Mouse (Mus musculus) NIH3T3 (cell line): ENCODE measurements around the gene Tmf1.

ENCODE experiments used
- DNase-seq: peaks from one replicate; pipeline ENCODE4 v3.0.0-alpha.2; 2012; ENCODE audit warnings: low read depth

The Tmf1 gene

DNA sequence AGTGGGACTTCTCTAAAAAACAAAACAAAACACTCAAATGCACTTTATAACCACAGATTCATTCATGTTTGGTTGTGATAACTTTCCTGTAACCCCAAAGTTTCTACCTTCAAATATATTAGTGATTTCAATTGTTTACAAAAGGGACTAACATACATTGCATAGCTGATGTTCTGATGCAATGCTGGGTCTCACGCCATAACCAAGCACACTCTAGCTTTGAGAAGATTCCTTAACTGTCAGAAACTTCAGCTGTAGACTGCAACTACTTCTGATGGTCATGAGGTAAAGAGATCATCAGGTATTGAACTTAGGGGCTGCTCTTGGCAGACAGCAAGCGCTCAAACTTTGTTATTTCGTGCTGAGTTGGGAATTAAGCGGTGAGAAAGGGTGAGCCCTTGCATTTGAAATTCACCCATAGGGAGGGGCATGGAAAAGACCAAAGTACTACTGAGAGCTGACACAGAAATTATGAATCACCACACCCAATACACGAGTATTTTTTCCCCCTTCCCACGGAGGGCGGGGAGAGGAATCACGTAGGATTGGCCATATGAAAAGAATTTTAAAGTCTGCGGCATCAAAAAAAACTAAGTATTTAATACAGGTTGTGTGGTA, 25.4 kb upstream of the Tmf1 start:
- DNase-seq, result peak; percentile 53

DNA sequence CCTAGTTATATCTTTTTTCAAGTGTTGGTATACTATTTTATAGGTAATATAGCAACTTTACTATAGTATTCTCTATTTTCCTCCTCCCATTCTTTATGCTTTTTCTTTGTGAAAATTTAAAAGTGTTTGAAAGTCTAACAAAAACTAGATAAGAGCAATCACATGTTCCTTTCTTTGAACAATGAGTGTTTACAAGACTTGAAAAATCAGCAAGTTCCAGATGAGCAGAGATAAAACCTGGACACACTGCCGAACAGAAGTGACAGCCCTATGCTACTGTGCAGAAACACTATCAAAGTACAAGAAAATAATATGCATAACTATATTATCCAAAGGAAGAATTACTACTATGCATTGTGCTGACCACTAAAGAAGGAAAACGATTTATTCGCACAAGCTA, 23.6 kb upstream of the Tmf1 start:
- no peak for DNase-seq

DNA sequence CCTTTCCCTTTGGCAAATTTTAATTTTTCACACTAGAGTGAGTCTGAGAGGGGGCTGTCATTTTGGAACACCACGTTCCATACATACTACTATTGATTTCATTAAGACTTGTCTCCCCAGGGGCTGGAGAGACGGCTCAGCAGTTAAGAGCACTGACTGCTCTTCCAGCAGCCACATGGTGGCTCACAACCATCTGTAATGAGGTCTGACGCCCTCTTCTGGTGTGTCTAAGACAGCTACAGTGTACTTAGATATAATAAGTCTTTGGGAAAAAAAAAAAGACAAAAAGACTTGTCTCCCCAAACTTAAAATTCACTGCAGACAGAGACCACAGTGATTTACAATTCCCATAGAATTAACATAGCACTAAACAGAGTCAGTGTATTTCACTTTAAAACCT, 21.5 kb upstream of the Tmf1 start:
- no peak for DNase-seq

DNA sequence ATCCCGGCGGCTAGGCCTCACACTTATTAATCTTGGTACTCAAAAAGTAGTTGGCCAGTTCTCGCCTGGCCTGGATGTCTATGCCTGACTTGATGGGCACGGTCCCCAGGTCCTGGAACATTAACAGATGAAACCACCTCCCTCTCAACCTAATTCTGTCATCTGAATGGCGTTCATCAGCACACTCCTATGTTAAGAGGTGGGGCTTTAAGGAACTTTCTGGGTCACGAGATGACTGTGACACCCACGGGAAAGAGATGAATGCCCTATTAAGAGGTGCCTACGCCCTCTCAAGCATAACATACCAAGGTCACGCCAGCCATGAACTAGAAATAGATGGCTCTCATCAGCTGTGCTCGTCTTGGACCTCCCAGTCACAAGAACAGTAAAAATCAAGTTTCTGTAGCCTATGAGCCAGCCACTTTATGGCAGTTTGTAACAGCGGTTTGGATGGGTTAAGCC, 476 bp upstream of the Tmf1 start:
- DNase-seq, result no peak

DNA sequence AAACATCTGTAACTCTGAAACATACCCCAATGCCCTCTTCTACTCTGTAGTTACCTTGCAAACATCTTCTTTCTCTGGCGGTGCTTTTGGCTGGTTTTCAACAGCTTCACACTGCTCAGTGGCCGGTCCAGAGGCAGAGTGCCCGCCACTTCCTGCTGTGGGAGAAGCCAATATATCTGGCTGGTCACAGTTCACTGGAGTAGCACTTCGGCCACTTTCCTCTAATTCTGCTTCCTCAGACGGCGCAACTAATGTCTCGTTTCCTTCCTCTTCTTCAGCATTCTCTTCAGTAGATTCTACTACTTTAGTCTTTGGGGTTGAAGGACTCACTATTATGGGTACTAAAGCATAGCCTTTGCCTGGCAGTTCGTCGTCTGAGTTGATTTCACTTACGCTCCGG, 3.2 kb downstream of the Tmf1 start:
- DNase-seq, result no peak

DNA sequence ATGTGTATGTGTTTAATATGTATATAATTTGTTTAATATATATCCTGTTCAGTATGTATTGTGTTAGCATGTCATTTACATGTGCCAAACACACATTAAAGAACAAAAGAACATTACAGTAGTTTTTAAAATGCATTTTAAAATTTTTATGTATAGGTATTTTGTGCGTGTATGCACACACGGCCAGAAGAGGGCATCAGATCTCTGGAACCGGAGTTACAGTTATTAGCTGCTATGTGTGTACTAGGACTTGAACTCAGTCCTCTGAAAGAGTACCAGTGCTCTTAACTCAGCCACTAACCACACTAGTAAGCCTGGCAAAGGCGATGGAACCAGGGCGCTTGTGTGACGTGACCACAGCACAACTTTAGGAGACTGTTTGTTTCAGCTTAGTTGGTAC, 28.8 kb downstream of the Tmf1 start:
- DNase-seq, result peak; percentile 43

DNA sequence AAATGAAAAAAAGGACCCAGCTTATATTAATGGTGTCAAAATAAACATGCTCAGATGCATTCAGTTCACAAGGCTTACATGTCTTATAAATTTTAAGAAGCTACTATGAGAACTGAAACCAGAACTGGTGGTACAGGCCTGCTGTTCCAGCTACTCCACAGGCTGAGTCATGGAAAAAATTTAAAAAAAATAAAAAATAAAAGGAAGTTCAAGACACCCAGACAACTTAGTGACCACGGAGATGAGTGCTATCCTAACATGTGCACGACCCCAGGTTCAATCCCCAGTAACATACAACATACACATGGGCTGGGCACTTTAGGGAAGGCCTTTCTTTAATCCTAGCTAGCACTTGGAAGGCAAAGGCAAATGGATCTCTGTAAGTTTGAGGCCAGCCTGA, 29.2 kb downstream of the Tmf1 start:
- peak; percentile 18 for DNase-seq

DNA sequence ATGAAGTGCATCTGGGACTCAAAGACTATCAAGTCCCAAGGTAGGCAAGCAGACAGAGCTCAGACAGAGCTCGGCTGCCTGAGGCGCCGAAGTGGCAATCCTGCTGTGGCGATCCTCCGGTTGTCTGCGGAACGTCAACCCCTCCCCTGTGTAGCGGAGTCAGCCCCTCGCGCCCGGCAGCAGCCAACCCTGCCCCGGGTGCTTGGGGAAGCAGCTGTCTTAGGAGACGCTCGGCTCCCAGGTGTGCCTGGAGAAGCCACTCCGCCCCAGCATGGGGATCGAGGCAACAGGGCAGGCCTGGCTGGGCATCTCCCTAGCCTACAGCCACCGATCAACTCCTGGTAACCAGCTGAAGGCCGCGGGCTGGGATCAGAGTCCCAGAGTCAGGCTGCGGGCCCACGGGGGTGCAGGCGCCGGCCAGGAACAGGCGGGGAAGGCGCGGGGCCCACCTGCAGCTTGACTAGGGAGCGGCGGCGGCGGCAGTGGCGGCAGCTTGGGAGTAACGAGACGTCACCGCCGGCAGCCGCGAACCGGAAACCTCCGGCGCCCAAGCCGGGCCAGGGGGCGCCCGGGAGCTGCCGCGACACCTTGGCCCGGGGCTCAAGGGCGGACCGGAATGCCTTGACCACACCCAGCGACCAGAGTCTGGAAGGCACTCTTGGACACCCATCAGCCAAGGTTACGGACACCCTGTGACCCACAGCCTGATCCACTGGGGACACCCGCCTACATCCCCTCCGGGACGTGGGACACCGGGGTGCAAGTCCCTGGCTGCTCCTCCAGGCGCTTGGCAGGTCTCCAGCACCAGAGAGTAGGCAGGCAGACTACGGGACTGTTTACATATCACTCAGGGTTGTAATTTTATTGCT, 30.3 kb downstream of the Tmf1 start, which contains the start of gene Eogt:
Gene Eogt (minus strand): TSS at position 800 of the 869 bp plus-strand sequence.
- DNase-seq, result peak; percentile 78

DNA sequence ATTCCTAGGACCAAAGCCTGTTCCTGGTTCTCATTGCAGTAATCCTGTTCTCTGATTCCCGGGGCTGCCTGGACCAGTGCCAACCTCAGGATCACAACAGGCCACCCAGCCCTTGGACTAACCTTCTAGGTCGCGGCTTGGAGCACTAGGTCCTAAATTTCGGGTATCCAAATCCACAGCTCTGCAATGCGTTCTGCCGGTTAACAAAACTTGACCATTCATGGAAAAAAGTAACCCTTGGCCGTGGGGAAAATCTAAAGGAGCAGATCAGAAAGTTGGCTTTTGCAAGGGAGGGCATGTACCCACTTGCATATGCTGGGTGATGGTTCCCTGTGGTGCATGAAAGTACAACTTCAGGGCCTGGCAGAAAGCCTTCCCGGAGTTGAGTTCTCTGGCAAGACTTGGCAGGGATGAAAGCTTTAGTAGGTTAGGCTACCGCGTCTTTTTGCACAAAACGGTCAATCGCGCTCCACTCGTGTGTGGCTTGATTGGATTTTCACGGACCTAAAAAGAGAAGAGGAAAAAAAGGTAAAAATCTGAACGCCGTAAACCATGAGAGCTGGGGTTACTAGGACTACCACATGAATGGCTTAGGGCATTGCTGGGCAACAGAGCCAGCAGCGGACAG, 31.1 kb downstream of the Tmf1 start:
- peak; percentile 40 for DNase-seq

DNA sequence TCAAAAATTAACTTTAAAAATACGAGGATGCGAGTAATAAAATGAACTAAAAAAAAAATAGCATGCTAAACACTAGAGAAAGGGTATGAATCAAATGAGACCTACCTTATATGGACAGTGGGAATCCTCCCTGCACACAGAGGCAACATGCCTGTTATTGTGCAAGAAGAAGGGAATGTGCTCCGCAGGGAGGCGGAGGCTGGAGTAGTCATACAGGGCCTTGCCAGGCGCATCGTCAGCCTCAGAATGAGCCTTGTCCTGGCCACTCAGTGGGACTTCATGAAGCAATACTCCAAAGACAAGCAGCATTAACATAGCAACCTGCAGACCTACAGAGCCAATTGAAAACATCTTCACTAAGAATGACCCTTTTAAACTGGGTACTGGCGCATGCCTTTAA, 33.8 kb downstream of the Tmf1 start:
- DNase-seq, result peak; percentile 94

DNA sequence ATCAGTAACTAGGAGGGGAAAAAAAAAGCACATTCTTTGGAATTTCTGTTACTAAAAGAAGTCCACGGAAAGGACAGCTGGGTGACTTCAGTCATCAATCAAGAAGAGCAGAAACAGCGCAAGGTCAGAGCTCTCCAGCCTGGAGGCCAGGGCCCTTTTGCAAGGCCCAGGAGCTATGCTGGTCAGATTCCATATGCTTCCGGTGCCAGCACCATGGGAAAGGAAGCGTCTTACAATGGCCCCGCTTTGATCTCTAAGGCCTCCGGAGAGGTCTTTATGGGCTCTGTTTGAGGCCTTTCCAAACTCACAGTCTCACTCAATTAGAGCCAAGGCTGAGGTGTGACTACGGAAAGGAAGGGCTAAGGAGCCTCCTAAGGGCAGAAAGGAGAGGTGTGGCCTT, 34.6 kb downstream of the Tmf1 start:
- no peak for DNase-seq

DNA sequence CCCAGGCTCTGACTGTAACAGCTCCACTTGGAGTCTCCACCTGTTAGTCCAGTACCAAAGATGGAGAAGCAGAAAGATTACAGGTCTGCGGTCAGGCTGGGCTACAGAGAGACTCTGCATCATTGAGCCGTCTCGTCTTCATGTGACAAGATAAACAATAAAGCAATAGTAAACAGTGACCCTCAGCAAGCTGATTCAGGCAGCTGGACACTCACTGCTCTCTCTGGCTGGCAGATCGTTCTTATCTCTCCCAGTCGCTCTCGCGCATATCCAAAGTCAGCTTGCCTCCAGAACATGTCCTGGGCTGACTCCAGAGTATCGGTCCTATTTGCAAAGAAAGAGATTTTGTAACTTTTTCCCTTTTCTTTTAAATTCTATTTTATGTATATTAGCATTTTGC, 36.3 kb downstream of the Tmf1 start:
- DNase-seq, result no peak

DNA sequence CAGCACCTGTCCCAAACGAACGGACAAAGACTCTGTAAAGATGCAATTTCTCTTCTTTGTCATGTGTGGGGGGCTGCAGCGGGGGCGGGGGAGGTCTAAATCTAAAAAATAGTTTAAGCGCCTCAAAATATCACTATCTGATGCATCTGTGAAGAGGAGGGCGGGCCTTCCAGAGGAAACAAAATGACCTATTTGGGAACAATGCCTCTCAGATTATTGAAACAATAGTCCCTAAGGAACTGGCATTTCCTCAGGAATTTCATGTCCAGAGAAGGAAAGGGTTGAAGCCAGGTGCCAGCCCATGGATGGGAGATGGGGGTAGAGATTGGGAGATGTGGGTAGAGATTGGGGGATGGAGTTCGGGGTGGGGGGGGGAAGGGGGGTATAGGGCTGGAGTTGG, 37.1 kb downstream of the Tmf1 start:
- no peak for DNase-seq

DNA sequence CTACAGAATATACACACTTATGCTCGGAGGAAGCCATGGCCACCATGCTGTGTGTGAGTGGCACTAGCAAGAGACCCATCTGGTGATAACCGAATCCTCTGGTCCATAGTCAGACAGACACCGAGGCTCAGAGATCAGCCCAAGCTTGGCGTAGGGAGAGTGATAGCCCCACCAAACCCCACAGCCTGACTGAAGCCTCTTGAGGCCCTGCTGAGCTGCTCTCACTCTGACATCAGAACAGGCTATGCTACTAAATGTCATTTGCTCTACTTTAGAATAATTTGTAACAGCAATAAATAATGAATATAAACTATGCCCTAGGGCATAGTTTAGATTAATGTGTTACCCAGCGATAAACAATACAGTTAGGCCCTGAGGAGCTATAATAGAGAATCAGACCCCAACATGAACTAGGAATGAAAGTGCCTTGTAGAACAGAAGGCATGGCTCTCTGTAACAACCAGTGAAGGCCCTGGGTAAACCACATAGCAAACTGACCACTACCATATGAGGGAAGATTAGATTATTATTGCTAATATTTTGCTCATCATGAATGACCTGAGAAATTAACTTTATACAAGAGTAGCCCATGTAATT, 46.1 kb downstream of the Tmf1 start:
- DNase-seq, result no peak

DNA sequence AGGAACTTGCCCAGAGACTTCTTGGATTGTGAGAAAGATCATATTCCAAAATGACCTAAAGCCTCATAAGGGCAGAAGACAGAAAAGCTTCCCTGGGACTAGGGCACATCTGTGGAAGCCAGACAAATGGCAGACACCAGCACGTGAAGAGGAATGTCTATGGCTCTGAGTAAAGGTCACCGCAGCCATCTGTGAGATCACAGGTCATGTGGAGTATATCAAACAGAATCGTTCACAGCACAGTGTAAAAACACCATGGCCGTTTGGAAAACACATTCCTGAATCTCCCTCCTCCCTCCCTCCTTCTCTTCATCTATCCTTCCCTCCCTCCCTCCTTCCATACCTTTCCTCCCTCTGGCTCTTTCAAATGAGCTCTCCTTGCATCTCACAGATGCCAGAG, 47.1 kb downstream of the Tmf1 start:
- no peak for DNase-seq

DNA sequence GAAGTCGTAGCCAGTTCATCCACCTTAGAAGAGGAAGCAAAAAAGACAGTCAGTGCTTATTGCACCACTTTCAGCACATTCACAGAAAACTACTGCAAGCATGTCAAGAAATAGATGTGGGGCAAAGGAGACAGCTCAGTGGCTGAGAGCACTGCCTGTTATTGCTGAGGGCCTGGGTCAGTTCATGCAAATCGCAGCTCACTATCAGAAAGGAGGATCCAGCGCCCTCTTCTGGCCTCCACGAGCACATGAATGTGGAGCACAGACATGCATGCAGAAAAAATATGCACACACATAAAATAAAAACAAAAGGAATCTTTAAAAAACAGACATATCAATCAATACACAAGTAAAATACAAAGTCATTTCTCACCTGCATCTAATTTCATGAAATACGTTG, 47.9 kb downstream of the Tmf1 start:
- no peak for DNase-seq

DNA sequence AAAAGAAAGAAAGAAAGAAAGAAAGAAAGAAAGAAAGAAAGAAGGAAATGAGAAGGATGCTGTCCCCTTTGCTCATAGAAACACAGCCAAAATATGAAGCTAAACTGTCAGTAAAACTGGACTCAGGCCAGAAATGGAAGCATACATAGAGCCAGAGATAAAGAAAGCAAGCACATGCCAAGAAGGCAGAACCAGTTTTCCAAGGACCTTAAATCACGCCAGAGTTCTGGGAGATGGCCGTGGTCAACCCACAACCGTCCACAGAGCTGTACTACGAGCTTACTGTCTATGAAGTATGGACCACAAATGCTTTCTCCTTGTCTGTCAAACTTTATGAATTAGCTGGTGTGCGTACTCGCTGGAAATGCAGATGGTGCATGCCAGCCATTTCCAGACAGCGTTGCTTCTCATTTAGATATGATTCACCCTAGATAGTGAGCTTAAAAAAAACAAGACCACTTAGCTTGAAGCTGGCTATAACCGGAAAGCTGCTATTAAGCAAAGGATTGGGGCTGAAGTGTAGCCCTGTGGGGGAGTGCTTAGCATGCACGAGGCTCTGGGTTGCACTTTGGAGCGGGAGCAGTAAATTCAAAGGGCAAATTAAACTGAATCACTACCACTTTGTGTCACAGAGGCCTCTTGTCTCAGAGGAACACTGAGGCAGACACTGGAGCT, 54.4 kb downstream of the Tmf1 start:
- DNase-seq, result peak; percentile 31

DNA sequence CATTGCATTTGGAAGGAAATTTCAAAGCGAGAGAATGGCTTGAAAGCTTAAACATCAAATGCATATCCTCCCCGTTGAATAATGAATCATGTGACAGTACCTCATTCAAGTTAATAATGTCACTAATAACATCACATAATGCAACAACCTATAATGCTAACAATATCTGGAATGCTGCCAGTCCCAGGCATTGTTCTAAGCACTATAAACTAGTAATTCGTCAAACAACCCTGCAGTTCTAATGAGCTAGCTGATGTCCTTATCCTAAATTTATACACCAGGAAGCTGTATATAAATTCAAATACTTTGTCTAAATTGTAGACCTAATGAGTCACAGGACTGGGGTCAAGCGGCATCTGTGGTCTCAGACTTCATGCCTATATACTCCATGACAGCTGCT, 58.0 kb downstream of the Tmf1 start:
- DNase-seq, result no peak

DNA sequence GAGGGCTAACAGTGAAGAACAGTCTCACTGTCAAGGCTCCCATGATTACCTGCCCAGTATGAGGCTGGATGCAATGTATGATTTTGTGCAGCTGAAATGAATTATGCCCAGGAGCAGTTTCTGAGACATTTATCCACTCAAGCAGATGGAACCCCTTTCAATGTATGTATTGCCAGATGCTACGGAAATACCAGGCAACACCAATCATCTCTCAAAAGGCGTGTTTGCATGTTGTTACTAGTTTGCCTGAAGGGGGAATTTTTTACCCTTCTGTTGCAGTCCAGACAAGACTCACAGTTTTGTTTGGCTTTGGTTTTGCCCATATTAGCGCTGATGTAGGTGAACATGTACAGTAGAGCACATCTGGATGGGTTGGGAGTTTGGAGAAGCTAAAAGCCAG, 60.6 kb downstream of the Tmf1 start:
- no peak for DNase-seq

DNA sequence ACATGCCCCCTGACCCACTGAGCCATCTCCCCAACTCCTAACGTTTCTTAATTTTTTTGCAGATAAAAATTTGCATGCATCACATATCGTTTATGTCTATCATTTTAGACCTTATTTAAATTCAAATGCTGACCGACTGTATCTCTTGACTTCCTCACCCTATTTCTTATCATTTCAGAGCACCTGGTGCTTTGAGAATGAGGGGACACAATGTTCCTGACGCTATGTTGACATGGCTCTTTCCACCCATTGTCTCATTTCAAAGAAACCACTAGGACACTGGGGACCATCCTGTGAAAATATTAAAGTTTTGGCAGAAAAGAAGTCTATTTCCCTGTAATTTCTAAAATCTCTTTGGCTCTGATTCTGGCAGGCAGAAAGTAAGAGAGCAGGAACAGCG, 62.0 kb downstream of the Tmf1 start:
- no peak for DNase-seq

DNA sequence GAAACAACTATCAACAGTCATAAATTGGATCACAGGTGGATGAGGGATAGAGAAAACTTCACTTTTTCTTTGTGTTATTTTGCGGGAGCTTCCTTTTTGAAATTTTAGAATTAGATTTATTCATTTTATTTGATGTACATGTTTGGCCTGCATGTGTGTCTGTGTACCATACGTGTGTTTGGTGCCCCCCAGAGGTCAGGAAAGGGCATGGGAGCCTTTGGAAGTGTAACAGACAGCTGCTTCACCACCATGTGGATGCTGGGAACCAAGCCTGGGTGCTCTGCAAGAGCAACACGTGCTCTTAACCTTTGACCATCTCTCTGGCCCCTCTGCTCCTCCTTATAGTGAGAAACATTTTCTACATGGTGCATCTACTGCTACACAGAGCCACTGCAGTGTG, 64.1 kb downstream of the Tmf1 start:
- no peak for DNase-seq

DNA sequence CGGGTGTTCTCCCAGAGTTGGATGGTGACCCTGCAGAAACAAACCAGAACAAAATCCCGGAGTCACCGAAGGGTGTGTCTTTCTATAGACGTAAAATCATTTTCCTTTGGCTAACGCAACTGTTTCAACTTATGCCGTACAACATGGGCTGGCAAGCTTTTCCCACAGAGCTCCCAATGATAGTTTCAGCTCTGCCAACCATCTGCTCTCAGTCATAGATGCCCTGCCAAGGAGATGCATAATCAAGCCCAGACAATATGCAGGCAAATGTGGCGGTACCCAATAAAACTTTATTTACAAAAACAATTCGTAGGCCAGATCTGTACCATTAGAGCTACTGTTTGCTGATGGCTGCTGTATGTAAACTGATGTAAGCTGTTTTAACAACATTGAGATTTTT, 66.7 kb downstream of the Tmf1 start:
- no peak for DNase-seq
